Mouse (Mus musculus): ENCODE measurements around the gene Ralgps1.
"Not testable (repeated sequence)": the region's sequence is repeated elsewhere in the genome, so short reads cannot be mapped to it uniquely, and the experiment has no call there.

The Ralgps1 gene

DNA sequence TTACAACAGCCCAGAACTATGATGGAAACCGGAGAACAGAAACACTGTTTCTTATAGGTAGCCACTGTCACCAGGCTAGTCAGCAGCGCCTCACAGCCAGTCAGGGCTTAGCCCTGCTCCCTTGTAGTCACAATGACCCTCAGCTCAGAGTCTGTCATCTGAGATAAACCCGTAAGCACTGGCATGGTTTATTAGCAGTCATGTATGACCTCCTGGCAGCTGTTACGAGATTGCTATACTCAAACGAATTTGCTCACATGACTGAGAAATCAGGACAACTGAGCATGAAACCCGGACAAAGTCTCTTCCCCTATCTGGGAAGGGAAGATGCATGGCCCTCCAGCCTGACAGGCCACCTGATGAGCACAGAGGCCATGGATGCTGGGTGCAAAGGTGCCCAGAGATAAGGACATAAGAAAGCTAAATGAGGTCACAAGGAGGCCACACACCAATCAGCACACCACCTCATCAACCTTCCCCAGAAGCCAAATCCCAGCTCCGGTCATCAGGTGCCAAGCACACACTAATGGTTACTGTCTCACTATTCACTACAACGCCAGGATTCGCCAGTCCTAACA is 10.1 kb downstream of the Ralgps1 start:
- no peak for DNase-seq (ENCODE audit: low spot score in 2 of 2)

DNA sequence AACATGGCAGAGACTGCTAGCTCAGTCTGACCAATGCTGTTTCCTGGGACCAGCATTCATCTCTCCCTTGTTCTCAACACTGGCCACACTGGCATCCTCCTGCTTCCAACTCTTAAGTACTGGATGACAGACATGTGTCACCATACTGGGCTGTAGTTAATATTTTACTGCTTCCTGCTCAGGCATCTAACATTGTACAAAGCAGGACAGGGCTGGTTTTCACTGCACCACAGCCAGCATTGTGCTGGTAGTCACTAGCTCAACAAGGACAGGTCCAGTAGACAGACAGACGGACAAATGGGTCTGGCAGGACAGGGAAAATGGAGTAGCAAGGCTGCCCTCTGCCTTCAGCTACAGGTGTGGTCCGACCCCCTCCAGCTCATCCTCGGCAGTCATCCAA is 10.7 kb downstream of the Ralgps1 start:
- DNase-seq (ENCODE audit: low spot score in 2 of 2), result no peak

DNA sequence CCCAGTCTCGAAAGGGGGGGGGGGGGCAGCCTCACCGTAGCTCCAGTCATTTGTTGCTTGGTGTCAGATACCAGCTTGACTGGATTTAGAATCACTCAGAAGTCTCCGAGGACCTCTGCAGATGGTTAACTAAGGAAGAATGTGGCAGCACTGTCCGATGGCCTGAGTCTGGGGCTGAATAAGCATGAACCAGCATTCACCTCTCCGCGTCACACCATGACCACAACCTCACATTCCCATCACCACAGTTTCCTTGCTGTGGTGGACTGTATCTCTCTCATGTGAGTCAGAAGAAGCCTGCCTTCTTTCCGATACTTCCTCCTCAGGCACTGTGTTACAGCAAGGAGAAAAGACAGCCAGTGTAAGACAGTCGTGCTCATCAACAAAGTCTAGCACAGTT is 12.1 kb downstream of the Ralgps1 start:
- DNase-seq (ENCODE audit: low spot score in 2 of 2), result no peak

DNA sequence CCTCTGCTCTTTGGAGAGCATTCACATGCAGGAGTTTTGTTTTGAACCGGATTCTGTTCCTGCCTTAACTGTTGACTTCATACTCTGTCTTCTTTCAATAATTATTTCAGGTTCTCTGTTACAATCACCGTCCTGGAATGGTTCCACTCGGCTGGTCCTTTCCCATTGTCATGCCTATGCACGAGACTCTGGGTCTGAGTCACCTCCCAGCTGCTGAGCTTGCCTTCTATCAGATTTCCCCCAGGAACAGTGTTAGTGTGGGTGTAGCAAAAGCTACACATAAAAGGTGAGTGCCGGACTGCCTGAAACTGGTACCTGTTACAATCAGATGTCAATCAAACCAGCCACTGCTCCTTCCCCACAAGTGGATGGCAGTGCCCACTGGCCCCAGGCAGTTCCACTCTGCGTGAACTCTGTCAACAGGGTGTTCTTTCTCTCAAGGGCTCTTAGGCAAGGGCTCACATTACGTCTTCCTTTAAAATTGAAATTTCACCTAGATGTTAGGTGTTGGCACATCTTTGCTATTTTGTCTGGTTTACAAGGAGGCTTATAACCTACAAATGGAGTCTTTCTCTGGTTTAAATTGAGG is 13.9 kb downstream of the Ralgps1 start:
- DNase-seq (ENCODE audit: low spot score in 2 of 2), result no peak

DNA sequence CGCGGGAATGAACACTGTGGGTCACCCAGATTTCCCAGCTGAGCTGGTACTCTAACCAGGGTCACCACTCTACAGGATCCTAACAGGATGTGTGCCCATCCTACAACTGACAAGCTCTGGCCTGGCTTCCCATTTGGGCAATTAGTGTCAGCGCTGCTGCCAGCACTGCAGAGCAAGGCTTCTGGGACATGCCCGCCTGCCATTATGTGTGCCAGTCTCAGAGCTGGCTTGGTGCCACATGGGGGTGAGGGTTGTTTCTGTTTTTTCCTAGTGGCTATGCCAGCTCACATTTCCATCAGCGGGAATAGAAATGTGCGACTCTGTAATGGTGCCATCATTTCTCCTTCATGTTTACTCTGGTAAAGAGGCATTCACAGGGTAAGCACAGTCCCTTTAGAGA is 15.7 kb downstream of the Ralgps1 start:
- DNase-seq (ENCODE audit: low spot score in 2 of 2), result no peak

DNA sequence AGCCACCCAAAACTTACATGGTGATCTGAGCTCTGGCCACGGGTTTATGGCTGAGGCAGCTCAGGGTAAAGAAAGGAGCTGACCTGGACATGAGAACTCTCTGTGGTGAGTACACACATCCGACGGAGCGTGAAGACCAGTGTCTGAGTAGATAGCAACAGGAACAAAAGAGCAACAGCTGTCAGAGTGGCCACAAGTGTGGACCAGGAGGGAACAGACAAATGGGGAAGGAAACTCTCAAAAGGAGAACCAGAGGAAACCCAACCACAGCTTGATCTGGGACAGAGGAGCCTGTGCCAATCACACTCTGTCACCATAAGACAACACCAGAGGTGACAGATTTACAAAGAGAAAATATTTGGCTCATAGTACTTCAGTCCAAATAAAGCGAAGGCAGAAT is 17.9 kb downstream of the Ralgps1 start:
- DNase-seq (ENCODE audit: low spot score in 2 of 2), result peak; percentile 30 to 68

DNA sequence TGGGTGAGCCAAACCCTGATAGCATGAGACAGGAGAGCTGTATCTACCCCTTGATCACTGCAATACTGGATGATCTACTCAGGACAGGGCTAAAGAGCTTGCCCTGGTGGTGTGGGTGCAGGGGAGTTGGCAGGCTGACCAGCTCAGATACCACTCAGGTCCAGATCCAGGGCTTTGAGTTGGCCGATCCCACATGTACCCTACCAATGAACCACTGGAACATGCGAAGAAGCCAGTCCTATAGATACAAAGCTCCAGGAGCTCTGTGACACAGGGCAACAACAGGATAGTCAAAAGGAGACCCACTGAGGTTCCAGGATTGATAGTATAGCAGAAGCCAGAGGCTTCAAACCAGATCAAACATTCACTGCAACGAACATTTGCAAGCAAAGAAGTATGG is 19.8 kb downstream of the Ralgps1 start:
- DNase-seq (ENCODE audit: low spot score in 2 of 2), result no peak

DNA sequence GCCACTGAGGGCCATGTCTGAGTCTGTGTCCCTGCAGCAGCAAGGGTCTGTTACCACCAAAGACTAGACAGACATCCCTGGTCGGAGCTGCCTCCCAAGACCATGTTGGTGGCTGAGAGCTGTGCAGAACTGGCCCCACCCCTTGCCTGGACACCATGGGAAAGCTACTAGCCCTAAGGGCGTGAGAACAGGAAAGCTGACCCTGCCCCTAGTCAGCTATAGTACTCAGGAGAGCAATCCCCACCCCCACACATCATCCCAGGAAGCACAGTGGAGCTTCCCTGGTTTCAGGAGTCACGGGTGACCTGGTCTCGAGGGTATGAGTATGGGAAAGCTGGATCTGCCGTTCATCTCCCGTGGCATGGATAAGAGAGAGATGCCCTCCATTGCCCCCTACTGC is 20.4 kb downstream of the Ralgps1 start:
- no peak for DNase-seq (ENCODE audit: low spot score in 2 of 2)

DNA sequence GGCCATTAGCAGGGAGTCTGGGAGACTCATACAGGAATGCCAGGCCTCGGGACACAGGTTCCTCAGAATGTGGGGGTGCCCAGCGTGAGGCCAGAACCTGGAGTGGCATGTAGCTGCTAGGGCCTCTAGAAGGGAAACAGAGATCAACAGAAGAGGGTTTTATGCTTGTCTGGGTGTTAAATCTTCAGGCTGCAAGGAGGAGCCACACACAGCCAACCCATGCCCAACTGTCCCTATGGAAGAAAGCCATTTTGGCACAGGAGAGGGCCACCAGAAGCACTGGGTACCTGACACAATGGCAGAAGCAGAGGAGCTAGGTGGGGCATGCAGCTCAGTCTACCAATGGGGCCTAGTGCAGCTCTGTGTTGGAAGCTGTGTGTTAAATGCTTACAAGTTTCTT is 21.7 kb downstream of the Ralgps1 start:
- DNase-seq (ENCODE audit: low spot score in 2 of 2), result no peak

DNA sequence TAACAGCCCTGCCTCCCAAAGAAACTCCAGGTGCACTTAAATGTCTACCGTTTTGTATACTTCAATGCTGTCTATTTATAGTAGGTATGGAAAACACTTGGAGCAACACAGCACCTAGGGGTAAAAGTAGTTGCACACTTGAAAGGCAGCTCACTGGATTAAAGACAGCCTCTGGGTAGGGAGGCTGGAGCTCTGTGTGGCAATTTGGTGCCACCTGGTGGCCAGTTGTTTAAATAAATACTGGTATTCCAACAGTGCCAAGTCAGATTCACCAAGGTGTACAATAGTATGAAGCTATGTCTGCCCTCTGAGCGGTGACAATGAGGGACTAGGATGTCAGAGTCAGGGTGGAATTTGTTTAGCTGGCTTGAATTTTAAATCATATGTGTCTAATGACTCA is 22.2 kb downstream of the Ralgps1 start:
- peak; percentile 60 to 86 for DNase-seq (ENCODE audit: low spot score in 2 of 2)

DNA sequence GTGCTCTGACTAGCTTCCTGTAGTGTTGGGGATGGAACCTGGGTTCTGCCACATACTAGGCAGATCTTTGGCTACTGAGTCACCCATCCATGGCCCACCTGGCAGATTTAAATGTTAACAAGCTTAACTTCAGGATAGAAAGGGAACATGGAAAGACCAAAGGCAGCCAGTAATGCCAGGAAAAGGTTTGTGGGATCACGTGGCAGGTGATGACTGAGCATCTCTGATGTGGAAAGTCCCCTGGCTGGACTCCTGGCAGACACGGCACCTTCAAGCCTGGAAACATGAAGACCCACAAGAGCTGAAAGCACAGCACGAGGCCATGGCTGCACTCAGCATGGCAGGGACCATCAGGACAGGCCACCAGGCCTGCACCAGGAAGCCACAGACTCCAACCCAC is 23.0 kb downstream of the Ralgps1 start:
- no peak for DNase-seq (ENCODE audit: low spot score in 2 of 2)

DNA sequence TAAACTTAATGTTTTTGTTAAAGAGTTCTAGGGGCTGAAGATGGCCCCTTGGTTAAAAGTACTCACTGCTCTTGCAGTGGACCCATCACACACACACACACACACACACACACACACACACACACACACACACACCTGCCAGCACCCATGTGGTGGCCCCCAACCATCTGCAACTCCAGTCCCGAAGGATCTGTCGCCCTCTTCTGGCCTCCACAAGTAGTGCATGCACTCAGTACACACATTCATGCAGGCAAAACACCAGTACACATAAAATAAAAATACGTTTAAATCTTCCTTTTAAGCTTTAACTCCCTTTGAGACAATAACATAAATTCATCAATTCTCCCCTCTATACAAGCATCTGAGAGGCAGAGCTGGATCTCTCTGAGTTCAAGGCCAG is 23.7 kb downstream of the Ralgps1 start:
- peak; percentile 54 to 78 for DNase-seq (ENCODE audit: low spot score in 2 of 2)

DNA sequence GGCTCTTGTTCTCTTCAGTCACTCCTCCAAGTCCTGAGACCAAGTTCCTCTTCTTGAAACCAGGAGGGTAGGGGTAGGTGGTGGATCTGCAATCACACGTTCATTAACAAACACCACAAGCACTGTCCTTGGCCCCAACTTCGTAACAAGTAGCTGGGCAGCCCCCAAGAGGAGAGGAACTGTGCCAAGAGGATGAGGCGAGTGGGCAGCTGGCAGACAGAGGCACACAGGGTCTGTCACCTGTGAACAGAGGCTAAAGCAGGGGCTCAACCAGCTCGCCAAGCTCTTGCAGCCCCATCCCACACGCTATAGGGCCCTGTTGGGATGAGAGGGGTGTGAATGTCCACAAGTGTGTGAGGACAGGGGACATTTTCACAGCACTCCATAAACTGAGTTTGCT is 24.5 kb downstream of the Ralgps1 start:
- no peak for DNase-seq (ENCODE audit: low spot score in 2 of 2)

DNA sequence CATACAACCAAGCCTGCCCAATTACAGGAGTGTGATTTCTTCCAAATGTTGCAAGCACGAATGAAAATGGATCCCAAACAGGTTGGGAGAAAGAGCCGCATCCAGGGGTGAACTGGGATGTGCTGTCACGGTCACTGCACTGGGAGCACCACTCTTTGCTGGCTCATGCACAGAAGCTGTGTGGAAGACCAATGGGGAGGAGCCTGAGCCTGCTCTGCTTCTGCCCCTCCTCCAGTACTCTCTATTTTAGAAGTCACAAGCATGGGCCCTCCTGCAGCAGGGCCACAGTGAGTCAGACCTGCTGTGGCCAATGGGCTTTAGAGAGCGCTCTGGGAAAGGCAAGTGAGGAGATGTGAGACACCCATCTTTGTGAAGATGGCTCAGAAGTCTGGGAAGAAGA is 25.3 kb downstream of the Ralgps1 start:
- no peak for DNase-seq (ENCODE audit: low spot score in 2 of 2)

DNA sequence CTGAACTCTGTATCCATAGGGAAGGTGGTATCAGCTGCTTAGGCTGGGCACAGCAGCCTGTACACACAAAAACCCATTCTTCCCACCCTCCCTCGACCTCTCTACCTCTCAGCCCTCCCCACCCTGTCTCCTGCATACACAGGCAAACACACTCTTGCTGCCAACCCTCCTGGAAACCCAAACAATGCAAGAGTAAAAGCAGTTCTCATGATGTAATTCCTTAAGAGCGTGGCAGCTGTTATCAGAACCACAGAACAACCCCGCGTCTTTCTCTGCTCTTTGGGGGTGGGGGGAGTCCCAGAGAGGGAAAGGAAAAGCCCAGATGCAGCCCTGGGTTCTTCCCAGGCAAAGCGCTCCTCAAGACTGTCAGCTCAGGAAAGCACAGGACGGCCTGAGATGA is 25.8 kb downstream of the Ralgps1 start:
- DNase-seq (ENCODE audit: low spot score in 2 of 2), result no peak

DNA sequence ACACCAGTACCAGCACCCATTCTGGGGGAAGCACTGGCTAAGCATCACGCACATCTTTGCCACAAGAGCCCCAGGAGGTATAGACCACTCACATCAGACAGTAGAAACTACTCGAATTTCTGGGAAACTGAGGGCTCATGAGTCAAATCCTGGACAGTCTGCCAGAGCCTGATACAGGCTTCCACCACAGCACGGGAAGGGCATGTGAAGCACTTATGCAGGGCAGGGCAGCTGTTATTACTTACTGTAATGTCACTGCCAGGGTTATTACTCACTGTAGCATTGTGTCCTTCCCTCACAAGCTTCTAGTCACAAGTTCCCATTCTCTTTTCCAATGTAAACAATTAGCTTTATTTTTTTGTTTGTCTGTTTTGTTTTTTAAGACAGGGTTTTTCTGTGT is 27.9 kb downstream of the Ralgps1 start:
- no peak for DNase-seq (ENCODE audit: low spot score in 2 of 2)

DNA sequence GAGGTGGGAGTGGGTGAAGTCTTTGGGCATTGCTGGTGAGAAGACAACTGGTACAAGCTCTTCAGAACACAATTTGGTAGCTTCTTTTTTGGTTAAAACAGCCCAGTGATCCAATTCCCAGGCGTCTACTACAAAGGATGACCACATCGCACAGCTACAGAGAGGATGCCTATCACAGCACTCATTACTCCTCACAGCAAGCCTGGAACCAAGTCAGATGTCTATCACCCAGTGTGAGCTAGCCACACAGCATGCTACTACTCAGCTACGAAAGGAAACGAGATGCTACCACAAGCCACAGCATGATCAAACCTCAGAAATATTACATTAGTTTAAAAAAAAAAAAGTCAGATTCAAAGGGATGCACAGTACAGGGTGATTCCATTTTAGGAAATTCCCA is 29.1 kb downstream of the Ralgps1 start:
- no peak for DNase-seq (ENCODE audit: low spot score in 2 of 2)

DNA sequence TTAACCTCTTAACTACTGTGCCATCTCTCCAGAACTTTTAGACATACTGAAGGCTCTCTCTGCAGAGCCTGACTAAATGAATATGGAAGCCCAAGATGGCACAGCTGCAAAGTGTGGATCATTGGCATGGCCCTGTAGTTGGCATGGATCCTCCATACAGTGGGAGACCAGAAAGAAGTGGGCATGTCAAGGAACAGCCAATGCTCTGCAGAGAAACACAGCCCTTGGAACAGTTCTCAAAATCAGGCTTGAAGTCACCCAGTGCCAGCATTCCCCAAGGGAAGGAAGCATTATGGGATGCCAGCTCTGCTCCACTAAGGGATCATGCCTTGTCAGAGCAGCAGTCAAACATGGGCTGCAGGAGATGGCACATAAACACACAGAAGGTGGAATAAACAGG is 35.5 kb downstream of the Ralgps1 start:
- no peak for DNase-seq (ENCODE audit: low spot score in 2 of 2)

DNA sequence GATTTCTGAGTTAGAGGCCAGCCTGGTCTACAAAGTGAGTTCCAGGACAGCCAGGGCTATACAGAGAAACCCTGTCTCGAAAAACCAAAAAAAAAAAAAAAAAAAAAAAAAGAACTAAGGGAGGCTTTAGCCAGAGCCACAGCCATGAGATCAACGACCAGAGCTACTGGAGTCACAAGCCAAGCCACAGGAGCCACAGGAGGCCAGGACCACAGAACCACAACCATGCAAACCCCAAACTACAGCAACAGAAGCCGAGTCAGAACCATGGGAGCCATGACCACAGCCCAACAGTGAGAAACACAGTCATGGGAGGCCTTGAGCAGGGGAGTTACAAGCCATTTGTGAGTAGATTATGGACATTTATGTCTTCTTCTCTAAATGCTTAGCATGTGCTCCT is 41.7 kb downstream of the Ralgps1 start:
- no peak for DNase-seq (ENCODE audit: low spot score in 2 of 2)

DNA sequence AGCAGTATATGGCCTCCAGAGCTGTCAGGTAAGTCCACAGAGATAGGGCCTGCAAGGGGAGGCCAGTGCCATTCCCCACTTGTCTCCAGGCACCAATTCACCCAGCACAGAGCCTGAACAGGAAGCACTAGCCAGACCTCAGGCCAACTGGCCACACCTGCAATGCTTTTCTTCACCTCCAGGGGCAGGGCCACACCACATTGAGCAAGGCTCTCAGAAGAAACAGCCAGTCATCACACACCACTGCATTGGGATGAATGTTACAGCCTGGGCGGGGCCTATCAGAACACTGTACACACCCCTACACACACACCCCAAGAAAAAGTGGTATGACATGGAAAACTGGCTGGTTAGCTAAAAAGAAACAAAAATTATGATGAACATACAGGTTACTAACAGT is 42.3 kb downstream of the Ralgps1 start:
- DNase-seq (ENCODE audit: low spot score in 2 of 2), result peak; percentile 53 to 77

DNA sequence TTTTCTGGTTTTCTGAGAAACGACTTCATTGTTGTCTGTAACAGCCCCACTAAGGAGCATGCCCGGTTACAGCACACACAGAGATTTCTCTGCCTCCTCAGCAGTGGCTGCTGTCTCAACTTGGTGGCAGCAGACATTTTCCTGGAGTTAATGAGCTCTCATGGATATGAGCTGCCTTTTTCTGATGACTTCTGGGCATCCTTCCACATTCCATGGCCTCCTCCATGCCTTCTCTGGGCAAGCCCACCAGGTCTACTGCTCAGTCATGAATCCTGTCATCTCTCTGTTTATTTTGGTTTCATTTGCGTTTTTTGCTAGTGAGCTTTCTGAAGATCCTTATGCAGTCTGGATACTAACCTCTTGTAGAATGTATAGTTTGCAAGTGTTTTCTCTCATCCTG is 45.9 kb downstream of the Ralgps1 start:
- DNase-seq (ENCODE audit: low spot score in 2 of 2), result no peak

DNA sequence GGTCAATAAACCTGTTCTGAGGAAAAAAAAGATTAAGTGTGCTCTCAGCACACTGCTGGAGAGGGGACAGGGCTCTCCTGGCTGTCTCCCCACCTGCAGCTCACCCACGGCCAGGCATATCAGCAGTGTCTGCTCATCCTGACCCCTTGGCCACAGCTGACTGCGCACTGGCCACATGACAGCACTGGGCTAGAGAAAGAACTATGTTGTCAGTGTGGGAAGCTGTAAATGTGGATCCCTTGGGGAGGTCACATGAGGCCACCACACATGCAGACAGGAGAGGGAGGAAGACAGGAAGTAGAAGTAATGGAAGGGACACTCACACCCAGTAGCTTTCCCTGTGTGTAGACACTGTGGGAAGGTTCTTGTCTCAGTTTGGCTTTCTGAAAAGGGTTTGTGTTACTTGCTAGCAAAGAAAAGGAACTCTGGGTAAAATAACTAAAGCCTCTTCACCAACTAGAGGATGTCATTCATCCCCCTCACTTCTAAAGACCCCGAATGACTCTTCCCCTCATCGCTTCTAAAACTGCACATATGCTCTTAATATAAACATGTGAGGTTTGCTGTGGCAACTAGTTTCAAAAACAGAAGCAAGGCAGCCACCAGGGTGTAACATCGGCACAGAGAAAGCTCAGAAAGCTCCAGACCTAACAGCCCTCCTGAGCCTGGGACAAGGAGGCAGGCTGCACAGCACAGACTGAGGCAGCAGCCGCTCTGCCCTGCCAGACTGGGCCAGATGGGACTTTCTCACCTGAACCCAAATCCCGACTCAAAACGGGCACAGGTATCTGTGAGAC is 47.3 kb downstream of the Ralgps1 start:
- DNase-seq (ENCODE audit: low spot score in 2 of 2), result no peak

DNA sequence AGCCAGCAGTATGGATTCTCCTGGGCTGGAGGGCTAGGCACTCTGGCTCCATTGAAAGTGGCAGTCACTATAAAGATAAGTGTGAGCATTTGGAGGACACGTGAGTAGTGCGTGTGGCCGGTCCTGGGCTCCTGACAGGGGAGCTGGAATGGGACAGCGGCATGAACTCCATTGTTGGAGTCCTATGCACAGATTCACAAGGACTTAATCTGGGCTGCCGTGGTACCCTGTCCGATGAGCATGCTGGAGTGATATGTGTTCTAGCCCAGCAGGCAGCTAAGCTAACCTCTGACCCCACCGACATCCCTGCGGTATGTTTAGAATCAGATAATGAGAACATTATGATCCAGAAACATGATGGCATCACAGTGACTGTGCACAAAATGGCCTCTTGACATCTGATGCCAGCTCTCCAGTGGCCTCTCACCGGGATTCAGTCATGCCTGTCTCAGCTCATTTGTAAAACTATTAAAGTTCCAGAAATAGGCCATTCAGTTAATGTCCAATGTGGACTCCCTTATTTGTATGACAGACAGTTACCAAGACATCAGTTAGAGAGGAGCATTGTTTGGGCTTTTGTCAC is 48.2 kb downstream of the Ralgps1 start:
- DNase-seq (ENCODE audit: low spot score in 2 of 2), result not testable (repeated sequence)

Data from spleen, postnatal 4 days (tissue).